Mouse (Mus musculus) testis, adult 2 months (tissue): ENCODE results near the gene Ctnna3.

ENCODE experiments used
- CTCF ChIP-seq: fragments of 200-500 bp; IDR thresholded peaks from 2 replicates; pipeline ENCODE4 v1.5.1; 2012; ENCODE audit warnings: low read depth, mild to moderate bottlenecking, inconsistent platforms, low read length, moderate library complexity; ENCODE audit not compliant: control insufficient read depth, insufficient read depth, insufficient replicate concordance
- POLR2A ChIP-seq: fragments of 200-500 bp; IDR thresholded peaks from 2 replicates; pipeline ENCODE4 v1.6.1; 2012; ENCODE audit warnings: low read depth, mild to moderate bottlenecking, inconsistent platforms, low read length, moderate library complexity; ENCODE audit not compliant: control insufficient read depth

DNA sequence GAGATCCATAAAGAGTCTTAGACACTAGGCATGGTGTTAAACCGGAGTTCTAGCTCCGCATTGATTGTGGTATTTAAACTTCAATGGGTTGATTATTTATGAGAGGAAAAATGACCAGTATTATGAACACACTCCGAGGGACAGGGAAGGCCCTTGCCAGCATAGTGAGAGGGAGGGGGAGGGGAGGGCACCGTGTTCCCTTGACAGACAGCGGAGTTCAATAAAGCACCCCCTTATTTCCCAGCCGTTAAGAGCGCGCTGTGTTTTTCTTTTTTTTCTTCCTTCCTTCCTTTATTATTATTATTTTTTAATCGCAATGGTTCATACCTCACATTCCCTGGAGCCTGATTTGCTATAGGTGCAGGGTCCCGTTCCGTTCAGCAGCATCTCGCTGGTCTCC is 657.6 kb downstream of the Ctnna3 start:
- no peak for TF ChIP-seq POLR2A
- TF ChIP-seq CTCF, result no peak
